Mouse (Mus musculus): ENCODE results near the gene Hsf5. TPM values are rescaled to one million over a fixed set of nuclear protein-coding genes. Genes with fewer than 3 reads are reported as not detected.

Gene Hsf5
- polyA plus RNA-seq, 1 experiment from 2014 or later = 0.27 TPM

GRCm38 (mm10) chr11:87665658-87666057, 48.7 kb downstream of the Hsf5 start:
- Histone ChIP-seq H3K4me1 (peaks cover 6% of the 10 kb centered on the region; the same call in 1 of the 2 replicates), H3K27ac (replicated peaks) (no peak overlapping the region), H3K4me3 (no peak overlapping the region), H3K27me3 (replicated peaks; ENCODE audit: low read depth, poor library complexity, severe bottlenecking) (peaks cover 24% of the 10 kb centered on the region), H3K9me3 (no peaks in the 10 kb centered on the region), H3K36me3 (replicated peaks) (no peaks in the 10 kb centered on the region)
- no peak for DNase-seq (ENCODE audit: low spot score)
- 88% methylated on average over 2 of the region's 2 CpGs for WGBS

- Histone ChIP-seq H3K27ac (replicated peaks) (no peak overlapping the region), H3K27me3 (replicated peaks; ENCODE audit: low read depth, poor library complexity, severe bottlenecking) (peaks cover 24% of the 10 kb centered on the region), H3K9me3 (no peaks in the 10 kb centered on the region), H3K36me3 (replicated peaks) (no peaks in the 10 kb centered on the region), H3K4me1 (peaks cover 6% of the 10 kb centered on the region; the same call in 1 of the 2 replicates), H3K4me3 (no peak overlapping the region)
- 77% methylated on average over 12 of the region's 12 CpGs for WGBS
- no peak for DNase-seq (ENCODE audit: low spot score)
These were observed 49.5 kb downstream of the Hsf5 start for GRCm38 (mm10) chr11:87666256-87667035.

GRCm38 (mm10) chr11:87667107-87668090, 50.4 kb downstream of the Hsf5 start:
- Histone ChIP-seq H3K9me3 (no peaks in the 10 kb centered on the region), H3K27ac (replicated peaks) (no peak overlapping the region), H3K36me3 (replicated peaks) (no peaks in the 10 kb centered on the region), H3K4me3 (no peak overlapping the region), H3K4me1 (peaks cover 5% of the 10 kb centered on the region; the same call in 1 of the 2 replicates), H3K27me3 (replicated peaks; ENCODE audit: low read depth, poor library complexity, severe bottlenecking) (peaks cover 24% of the 10 kb centered on the region)
- 73% methylated on average over 4 of the region's 4 CpGs for WGBS
- DNase-seq (ENCODE audit: low spot score) = no peak

- DNase-seq (ENCODE audit: low spot score) = no peak
- 94% methylated on average over 1 of the region's 1 CpGs for WGBS
- Histone ChIP-seq H3K4me1 (no peaks in the 10 kb centered on the region), H3K4me3 (no peak overlapping the region), H3K27me3 (replicated peaks; ENCODE audit: low read depth, poor library complexity, severe bottlenecking) (no peaks in the 10 kb centered on the region), H3K9me3 (no peaks in the 10 kb centered on the region), H3K27ac (replicated peaks) (no peak overlapping the region), H3K36me3 (replicated peaks) (no peaks in the 10 kb centered on the region)
These were observed 56.3 kb downstream of the Hsf5 start for GRCm38 (mm10) chr11:87673282-87673681.

- H3K27me3 ChIP-seq (replicated peaks; ENCODE audit: low read depth, poor library complexity, severe bottlenecking) = no peaks in the 10 kb centered on the region
- H3K4me3 ChIP-seq = no peak overlapping the region
- H3K27ac ChIP-seq (replicated peaks) = no peak overlapping the region
- no peaks in the 10 kb centered on the region for H3K36me3 ChIP-seq (replicated peaks)
- WGBS = 91% methylated on average over 6 of the region's 6 CpGs
- H3K9me3 ChIP-seq = no peaks in the 10 kb centered on the region
- no peak for DNase-seq (ENCODE audit: low spot score)
- no peaks in the 10 kb centered on the region for H3K4me1 ChIP-seq
These were observed 58.6 kb downstream of the Hsf5 start for GRCm38 (mm10) chr11:87675606-87676005.

GRCm38 (mm10) chr11:87677756-87678155, 60.8 kb downstream of the Hsf5 start:
- no peaks in the 10 kb centered on the region for H3K27me3 ChIP-seq (replicated peaks; ENCODE audit: low read depth, poor library complexity, severe bottlenecking)
- no peak overlapping the region for H3K4me3 ChIP-seq
- H3K36me3 ChIP-seq (replicated peaks) = no peaks in the 10 kb centered on the region
- DNase-seq (ENCODE audit: low spot score) = no peak
- H3K9me3 ChIP-seq = no peaks in the 10 kb centered on the region
- H3K4me1 ChIP-seq = peaks cover under 1% of the 10 kb centered on the region; the same call in 1 of the 2 replicates
- no peak overlapping the region for H3K27ac ChIP-seq (replicated peaks)
- 46% methylated on average over 5 of the region's 5 CpGs for WGBS

GRCm38 (mm10) chr11:87678545-87678944, 61.6 kb downstream of the Hsf5 start:
- 78% methylated on average over 4 of the region's 4 CpGs for WGBS
- DNase-seq (ENCODE audit: low spot score) = no peak
- Histone ChIP-seq H3K27ac (replicated peaks) (no peak overlapping the region), H3K27me3 (replicated peaks; ENCODE audit: low read depth, poor library complexity, severe bottlenecking) (no peaks in the 10 kb centered on the region), H3K4me1 (peaks cover 8% of the 10 kb centered on the region), H3K9me3 (no peaks in the 10 kb centered on the region), H3K36me3 (replicated peaks) (no peaks in the 10 kb centered on the region), H3K4me3 (no peak overlapping the region)

GRCm38 (mm10) chr11:87678976-87679375, 62.0 kb downstream of the Hsf5 start:
- H3K27me3 ChIP-seq (replicated peaks; ENCODE audit: low read depth, poor library complexity, severe bottlenecking) = no peaks in the 10 kb centered on the region
- peaks cover 8% of the 10 kb centered on the region for H3K4me1 ChIP-seq
- 87% methylated on average over 7 of the region's 7 CpGs for WGBS
- H3K4me3 ChIP-seq = no peak overlapping the region
- H3K36me3 ChIP-seq (replicated peaks) = no peaks in the 10 kb centered on the region
- no peaks in the 10 kb centered on the region for H3K9me3 ChIP-seq
- no peak overlapping the region for H3K27ac ChIP-seq (replicated peaks)
- no peak for DNase-seq (ENCODE audit: low spot score)

GRCm38 (mm10) chr11:87680786-87681185, 63.8 kb downstream of the Hsf5 start:
- Histone ChIP-seq H3K36me3 (replicated peaks) (no peaks in the 10 kb centered on the region), H3K27me3 (replicated peaks; ENCODE audit: low read depth, poor library complexity, severe bottlenecking) (no peaks in the 10 kb centered on the region), H3K9me3 (no peaks in the 10 kb centered on the region), H3K4me3 (no peak overlapping the region), H3K27ac (replicated peaks) (no peak overlapping the region), H3K4me1 (peaks cover 8% of the 10 kb centered on the region)
- no peak for DNase-seq (ENCODE audit: low spot score)
- 85% methylated on average over 9 of the region's 9 CpGs for WGBS

GRCm38 (mm10) chr11:87682096-87682495, 65.1 kb downstream of the Hsf5 start:
- Histone ChIP-seq H3K9me3 (no peaks in the 10 kb centered on the region), H3K27me3 (replicated peaks; ENCODE audit: low read depth, poor library complexity, severe bottlenecking) (no peaks in the 10 kb centered on the region), H3K4me1 (peaks cover 12% of the 10 kb centered on the region), H3K36me3 (replicated peaks) (no peaks in the 10 kb centered on the region), H3K27ac (replicated peaks) (no peak overlapping the region), H3K4me3 (no peak overlapping the region)
- WGBS = 87% methylated on average over 12 of the region's 12 CpGs
- DNase-seq (ENCODE audit: low spot score) = no peak

- WGBS = 50% methylated on average over 13 of the region's 13 CpGs
- Histone ChIP-seq H3K4me3 (no peak overlapping the region), H3K27me3 (replicated peaks; ENCODE audit: low read depth, poor library complexity, severe bottlenecking) (no peaks in the 10 kb centered on the region), H3K9me3 (no peaks in the 10 kb centered on the region), H3K27ac (replicated peaks) (no peak overlapping the region; the same call in 1 of the 2 replicates), H3K36me3 (replicated peaks) (no peaks in the 10 kb centered on the region), H3K4me1 (peaks cover 12% of the 10 kb centered on the region)
- DNase-seq (ENCODE audit: low spot score) = no peak
These were observed 66.0 kb downstream of the Hsf5 start for GRCm38 (mm10) chr11:87682838-87683571.

- Histone ChIP-seq H3K36me3 (replicated peaks) (no peaks in the 10 kb centered on the region), H3K27me3 (replicated peaks; ENCODE audit: low read depth, poor library complexity, severe bottlenecking) (no peaks in the 10 kb centered on the region), H3K27ac (replicated peaks) (no peak overlapping the region), H3K4me3 (no peak overlapping the region), H3K9me3 (no peaks in the 10 kb centered on the region), H3K4me1 (peaks cover 38% of the 10 kb centered on the region)
- 72% methylated on average over 7 of the region's 7 CpGs for WGBS
- no peak for DNase-seq (ENCODE audit: low spot score)
These were observed 69.4 kb downstream of the Hsf5 start for GRCm38 (mm10) chr11:87686407-87686806.
